Mouse (Mus musculus) c-Kit-positive CD71-positive TER-119-positive erythroid progenitor cells, embryonic 14.5 days (primary cell): ENCODE data around the gene Thap3.
"Not testable (repeated sequence)": the region's sequence is repeated elsewhere in the genome, so short reads cannot be mapped to it uniquely, and the experiment has no call there.

Source experiments
- DNase-seq: peaks from one replicate; pipeline ENCODE4 v3.0.0-alpha.2; 2013; ENCODE audit warnings: low spot score

Thap3 gene

GRCm38 (mm10) chr4:151988342-151989109 lies at the start of gene Thap3:
TSS of gene Thap3 (minus strand) at chr4:151988997.
- peak; percentile 54 for DNase-seq

- no peak for DNase-seq
Measured at GRCm38 (mm10) chr4:152038225-152038984, 49.6 kb upstream of the Thap3 start, which contains the start of gene Tas1r1. TSS of gene Tas1r1 (minus strand) at chr4:152038568.

- DNase-seq: not testable (repeated sequence)
Measured at GRCm38 (mm10) chr4:152036464-152036863, 47.7 kb upstream of the Thap3 start.

GRCm38 (mm10) chr4:152032922-152033321 lies 44.1 kb upstream of the Thap3 start:
- DNase-seq: no peak

DNA sequence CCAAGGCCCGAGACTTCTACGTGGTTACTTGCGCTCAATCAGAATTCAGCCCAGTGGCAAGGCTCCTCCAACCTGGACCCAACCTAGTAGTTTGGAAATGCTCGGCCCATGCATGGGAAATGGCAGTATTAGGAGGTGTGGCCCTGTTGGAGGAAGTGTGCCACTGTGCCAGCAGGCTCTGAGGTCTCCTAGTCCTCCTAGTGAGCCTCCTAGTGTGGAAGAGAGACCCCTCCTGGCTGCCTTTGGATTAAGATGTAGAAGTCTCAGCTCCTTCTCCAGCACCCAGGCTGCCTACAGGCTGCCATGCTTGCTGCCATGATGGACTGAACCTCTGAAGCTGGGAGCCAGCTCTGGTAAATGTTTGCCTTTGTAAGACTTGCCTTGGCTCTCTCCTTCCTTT lies 41.2 kb upstream of the Thap3 start:
- no peak for DNase-seq

GRCm38 (mm10) chr4:152029087-152029486 lies 40.3 kb upstream of the Thap3 start:
- no peak for DNase-seq

- DNase-seq: no peak
Measured at GRCm38 (mm10) chr4:152028456-152028855, 39.7 kb upstream of the Thap3 start.

DNA sequence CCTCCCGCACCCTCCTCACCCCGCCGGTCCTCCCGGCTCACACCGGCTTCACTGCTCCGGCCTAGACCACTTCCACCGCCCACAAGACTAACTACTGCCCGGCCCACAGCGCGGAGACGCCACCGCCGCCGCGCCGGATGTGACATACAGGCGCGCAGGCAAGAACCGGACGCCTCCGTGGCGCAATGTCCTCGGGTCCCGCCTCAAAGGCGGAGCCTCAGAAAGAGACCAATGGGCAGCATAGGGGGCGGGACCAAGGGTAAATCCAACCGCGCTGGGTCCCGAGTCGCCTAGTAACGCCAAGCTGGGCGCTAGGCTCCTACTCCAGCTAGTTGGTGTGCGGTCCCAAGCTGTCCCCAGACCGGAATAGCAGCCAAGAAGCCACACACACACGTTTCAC lies 38.7 kb upstream of the Thap3 start, which contains the start of gene Zbtb48:
Gene Zbtb48, minus strand, starts transcription at position 148 of the 400 bp plus-strand sequence.
- DNase-seq: peak; percentile 96

DNA sequence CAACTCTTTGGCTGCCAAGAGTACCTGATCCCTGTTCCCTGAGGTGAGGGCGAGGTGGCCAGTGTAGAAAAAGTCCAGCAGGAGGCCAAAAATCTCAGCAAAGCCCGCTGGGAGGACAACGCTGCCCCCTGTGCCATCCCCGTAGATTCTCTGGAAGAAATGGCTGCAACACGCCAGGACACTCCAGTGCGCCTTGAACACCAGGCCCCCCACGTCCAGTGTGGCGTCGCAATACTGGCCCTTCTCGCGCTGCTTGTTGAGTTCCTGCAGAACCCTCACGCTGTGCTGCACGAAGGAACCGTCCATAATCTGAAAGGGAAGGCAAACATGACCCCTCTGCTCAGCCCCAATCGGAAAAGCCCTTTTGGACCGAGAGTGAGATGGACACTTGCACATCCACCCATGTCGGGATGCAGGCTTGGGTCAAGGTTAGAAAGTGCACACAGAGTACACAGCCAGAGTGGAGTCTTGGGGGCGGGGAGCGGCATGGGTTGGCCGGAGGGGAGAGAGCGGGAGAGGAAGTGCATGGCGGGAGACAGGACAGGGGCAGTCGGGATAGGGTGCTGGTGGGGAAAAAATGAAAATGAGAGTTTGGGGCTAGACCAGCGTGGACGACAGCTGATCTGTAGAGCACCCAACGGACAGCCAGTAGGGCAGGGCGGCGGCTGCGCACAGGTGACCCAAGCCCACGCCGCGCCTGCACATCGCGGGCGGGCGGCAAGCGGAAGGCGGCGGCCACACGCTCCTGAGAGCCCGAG lies 38.1 kb upstream of the Thap3 start:
- DNase-seq: no peak

DNA sequence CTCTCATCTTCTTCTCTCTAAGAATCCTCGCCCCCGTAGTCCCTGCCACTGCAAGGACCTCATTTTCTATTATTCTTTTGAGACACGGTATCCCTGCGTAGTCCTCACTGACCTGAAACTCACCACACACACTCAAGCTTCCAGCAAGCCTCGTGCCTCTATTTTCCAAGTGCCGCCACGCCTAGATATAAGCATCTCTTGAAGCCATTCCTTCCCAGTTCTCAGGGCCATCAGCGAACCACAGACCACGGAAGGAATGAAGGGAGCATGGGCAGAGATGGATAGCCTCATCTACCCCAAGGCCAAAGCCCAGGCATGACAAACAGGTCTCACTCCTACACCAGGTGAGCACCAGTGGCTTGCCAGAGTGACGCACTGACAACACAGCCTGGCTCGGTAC lies 35.7 kb upstream of the Thap3 start:
- no peak for DNase-seq

DNA sequence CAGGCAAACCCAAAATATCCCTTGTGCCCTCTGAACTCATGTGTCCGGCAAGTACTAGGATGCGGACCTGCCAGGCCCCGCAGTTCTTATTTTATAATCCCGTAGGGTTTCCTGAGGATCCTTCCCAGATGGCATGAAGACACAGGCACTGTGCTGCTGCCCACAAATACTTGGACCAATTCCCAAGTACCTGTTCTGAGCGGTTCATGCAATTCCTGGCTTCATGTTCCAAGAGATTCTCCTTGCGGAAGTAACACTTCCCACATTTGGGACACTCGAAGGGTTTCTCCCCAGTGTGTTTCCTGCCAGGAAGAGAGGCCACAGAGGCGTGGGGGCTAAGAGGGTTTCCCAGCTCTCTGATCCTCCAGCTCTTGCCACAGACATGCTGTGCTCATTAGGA lies 33.7 kb upstream of the Thap3 start:
- DNase-seq: no peak

- no peak for DNase-seq
Measured at GRCm38 (mm10) chr4:152021568-152022097, 32.8 kb upstream of the Thap3 start.

- DNase-seq: no peak
Measured at GRCm38 (mm10) chr4:152020024-152020423, 31.2 kb upstream of the Thap3 start.

DNA sequence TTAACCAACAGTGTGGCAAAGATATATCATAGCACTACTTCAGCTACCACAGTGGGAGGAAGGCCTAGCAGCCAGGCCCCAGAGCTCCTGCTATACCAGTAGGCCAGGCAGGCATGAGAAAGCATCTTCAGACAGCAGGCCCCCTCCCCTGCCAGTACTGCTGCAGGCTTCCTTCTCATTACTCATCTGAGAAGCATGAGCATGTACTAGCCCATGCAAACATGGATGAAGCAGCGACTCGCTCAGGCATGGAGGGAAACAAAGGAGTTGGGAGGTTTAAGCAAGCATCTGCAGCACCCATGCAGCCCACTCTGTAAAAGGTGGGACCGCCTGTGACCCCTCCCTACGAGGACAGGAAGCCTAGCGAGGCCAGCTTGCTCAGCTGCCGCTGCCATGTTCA lies 30.3 kb upstream of the Thap3 start:
- no peak for DNase-seq

DNA sequence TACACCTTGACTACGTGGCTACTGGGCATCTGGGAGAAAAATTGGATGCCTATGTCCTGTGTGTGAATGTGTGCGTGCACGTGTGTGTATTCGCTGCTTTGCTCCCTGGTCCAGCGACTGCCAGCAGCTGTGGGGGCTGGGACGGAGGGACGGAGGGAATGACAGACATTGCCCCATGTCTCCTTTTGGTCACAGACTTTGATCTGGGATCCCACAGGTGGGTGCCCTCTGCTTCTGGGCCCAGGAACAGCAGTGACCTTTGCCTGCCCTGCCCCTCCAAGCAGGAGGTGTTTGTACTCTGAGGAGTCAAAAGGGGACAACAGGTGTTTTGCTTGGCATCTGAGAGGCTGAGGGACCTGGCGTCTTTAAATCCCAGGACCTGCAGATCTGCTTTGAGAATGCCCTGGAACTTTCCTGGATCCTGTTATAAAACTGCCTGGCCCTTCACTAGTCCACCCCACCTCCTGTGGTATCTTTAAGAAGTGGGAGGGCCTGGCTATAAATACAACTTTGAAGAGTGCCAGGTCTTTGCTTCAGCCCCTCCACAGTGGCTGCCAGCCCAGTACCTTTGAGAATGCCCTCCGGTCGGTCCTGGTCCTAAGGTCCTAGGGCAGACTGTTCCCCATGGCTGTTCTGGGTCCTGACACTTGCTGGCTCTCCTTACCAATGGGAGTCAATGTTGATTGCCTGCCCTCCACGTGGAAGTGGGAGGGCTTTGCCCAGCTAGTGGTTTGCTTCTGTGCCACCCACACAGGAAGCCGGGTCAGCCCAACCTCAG lies 24.4 kb upstream of the Thap3 start:
- no peak for DNase-seq

DNA sequence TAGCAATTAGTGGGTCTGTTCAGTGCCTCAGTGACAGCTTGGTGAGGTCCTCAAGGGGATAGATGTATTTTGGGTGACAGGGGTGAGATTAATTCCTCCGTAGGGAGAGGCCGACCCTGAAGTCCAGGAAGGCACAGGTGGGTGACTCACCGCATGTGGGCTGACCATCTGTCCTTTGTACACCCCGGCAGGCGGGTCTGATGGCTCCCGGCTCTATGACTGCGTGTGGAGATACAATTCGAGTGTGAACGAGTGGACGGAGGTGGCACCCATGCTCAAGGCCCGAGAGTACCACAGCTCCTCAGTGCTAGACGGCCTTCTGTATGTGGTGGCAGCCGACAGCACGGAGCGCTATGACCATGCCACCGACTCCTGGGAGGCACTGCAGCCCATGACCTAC lies 23.3 kb upstream of the Thap3 start:
- DNase-seq: no peak

- peak; percentile 52 for DNase-seq
Measured at GRCm38 (mm10) chr4:152011171-152011760, 22.5 kb upstream of the Thap3 start.

GRCm38 (mm10) chr4:152010707-152011134 lies 21.9 kb upstream of the Thap3 start:
- DNase-seq: peak; percentile 74

DNA sequence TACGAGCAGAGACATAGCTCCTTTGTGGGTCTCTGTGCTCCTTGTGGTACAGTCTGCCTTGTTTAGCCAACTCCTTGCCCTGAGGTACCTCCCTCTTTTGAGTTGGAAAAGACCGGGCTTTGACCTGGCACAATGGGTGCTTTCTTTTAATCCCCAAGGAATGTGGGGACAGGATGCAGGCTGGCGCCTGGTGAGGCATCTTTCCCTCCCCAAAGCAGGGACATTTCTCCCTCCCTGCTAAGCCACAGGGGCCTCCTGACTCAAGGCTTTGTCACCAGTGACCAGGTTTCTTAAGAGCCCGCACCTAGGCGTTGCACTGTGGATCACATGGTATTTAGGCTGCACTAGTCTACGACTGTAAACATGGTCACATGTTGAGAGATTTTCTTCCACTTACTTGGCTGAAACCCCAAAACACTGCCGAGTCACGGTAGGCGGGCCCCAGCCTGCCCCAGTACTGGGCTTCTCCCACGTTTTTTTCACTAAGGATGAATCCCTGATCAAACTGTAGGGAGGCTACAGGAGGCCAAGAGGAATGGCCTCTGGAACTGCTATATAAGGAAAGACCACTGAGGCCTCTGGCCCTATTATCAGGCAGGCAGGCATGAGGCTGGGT lies 21.4 kb upstream of the Thap3 start:
- peak; percentile 69 for DNase-seq
